Mouse (Mus musculus) fat pad, adult 2 months (tissue): ENCODE data around the gene Srgap1.

Experiments used
- DNase-seq: peaks from one replicate; pipeline ENCODE4 v3.0.0-alpha.2; 2011; ENCODE audit warnings: low read depth, low spot score; ENCODE audit errors: extremely low read depth

The Srgap1 gene

DNA sequence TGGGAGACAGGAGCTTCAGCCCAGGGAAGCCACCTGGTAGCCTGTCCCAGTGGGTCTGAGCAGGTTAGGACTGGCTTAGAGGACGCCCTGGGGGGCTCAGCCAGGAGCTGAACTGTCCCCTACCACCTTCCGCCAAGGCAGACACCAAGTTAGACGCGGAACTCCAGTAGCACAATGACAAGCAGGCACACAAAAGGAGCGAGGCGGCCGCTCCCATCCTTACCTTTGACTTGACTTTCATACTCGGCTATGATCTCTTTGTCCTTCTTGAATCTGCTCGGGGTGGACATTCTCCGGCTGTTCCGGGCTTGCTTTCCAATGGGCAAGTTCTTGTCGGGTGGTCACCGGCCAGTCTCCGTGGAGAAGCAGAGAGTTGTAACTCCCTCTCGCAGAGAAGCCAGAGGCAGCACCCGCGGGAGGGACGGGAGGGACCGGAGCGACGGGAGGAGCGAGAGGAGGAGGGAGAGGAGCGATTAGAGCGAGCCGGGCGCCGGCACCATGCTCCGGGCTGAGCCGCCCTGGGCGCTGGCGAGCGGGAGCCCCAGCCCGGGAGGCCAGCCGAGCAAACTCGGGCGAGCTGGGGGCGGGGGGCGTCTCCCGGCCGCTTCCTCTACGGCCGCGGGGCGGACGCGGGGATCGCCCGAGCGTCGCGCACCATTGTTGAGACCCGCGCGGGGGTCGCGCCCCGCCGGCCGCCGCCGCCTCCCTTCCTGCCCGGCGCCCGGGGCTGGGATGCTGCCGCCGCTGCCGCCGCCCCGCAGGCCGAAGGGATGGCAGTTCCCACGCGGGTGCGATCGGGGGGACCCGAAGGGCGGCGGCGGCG lies at the start of gene Srgap1:
Gene Srgap1, minus strand, starts transcription at position 412 of the 823 bp plus-strand sequence.
- no peak for DNase-seq

DNA sequence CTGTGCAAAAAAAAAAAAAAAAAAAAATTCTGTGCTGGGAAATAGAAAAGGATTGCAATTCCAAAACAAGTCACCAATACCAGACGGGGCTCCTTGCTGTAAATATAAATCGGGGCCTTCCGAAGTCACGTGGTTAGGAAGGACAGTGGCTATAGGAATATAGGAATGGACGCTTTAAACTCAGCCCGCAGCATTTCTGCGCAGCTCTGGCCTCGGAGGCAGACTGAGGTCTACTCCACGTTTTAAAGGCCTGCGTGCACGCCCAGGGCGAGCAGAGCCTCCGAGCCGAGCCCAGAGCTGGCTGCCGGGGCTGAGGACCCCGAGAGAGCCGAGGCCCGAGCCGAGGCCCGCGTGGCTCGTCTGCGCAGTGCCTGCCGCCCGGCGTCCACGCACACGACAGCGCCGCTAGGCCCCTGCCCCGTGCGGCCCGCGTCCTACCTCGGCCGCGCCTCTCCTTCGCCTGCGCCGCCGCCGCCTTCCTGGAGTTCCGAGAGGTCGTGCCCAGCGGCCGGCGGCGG lies 49.4 kb upstream of the Srgap1 start:
- no peak for DNase-seq

- no peak for DNase-seq
Observed at GRCm38 (mm10) chr10:122090472-122090871, 43.4 kb upstream of the Srgap1 start.

GRCm38 (mm10) chr10:122081352-122081751 lies 34.2 kb upstream of the Srgap1 start:
- DNase-seq: no peak

DNA sequence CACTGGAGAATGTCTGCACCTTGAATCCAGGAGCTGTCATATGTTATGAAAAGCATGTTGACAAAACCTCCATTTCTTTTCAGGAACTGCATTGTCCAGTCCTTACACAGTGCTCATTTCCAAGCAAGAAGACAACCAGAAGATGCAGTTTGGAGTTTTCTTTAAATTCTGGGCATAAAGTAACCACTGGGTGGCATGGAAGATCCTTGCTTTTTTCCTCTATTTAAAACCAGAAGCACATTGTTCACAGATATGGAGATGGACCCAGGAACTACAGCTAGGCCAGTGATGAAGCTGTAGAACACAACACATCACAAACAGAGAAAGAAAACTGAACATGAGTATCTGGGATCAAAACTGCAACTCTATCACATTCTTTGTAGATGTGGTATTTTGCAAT lies 22.0 kb upstream of the Srgap1 start:
- DNase-seq: no peak

DNA sequence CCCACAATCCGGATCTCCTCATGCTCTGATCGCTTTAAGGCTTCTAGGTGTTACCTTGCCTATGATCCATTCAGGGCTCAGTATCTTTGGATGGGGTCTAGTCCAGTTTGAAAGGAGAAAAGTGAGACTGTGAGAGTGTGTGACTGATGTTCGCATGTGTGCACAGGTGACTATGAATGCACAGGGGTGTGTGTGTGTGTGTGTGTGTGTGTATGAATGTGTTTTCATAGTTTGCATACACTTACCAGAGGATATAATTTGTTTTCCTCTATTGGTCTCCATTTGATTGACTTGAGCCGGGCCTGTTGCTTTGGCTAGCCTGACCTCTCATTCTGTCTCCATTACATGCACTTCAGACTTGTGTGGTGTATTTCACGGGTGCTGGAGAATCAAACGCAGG lies 8.7 kb upstream of the Srgap1 start:
- no peak for DNase-seq

- no peak for DNase-seq
Observed at GRCm38 (mm10) chr10:122054535-122054934, 7.4 kb upstream of the Srgap1 start.

- DNase-seq: no peak
Observed at GRCm38 (mm10) chr10:122051831-122052230, 4.7 kb upstream of the Srgap1 start.

DNA sequence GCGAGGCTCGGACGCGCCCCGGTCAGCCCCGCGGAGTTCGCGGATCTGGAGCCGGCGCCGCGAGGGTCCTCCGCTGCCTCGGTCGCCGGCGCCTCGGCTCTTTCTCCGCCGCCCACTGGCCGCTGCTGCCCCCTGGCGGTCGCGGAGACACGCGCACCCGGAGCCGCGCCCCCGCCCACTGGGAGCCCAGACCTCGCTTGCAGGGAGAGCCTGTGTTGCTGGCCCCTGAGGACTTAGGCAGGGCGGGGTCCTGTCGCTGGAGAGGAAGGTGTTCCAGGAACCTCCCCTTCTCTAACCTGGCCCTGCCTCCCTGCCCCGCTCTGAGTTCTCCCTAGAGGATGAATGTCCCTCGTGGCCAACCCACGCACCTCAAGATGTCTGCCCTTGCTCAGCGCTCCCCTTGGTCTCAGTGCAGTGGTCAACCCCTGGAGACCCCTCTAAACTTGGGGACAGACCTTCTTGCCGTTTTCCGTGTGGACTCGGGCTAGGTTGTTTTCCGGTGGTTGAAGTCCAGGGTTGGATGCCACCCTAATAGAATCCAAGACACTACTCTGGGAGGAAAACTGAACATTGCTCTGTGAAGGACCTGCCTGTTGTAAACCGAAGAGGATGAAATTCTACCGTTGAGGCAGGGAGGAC lies 731 bp upstream of the Srgap1 start:
- no peak for DNase-seq

GRCm38 (mm10) chr10:122046511-122046903 lies 608 bp downstream of the Srgap1 start:
- DNase-seq: no peak

DNA sequence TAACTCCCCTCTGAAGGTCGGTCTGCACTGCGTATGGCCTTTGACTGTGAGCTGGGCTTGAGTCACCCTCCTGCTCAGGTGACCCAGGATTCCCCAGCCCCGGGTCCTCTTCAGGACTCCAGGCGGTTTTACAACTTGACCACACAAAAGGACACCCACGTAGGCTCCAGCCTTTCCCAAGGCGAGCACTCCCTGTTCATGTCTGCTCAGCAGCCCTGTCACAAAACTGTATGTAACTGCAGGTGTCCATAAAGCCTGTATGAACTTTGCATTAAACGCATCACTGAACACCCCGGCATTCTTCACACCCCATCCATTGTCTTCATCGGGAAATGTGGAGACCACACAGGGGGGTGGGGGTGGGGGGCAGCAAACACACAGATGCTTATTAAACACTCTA lies 1.2 kb downstream of the Srgap1 start:
- no peak for DNase-seq

- DNase-seq: no peak
Observed at GRCm38 (mm10) chr10:122044926-122045325, 2.2 kb downstream of the Srgap1 start.

DNA sequence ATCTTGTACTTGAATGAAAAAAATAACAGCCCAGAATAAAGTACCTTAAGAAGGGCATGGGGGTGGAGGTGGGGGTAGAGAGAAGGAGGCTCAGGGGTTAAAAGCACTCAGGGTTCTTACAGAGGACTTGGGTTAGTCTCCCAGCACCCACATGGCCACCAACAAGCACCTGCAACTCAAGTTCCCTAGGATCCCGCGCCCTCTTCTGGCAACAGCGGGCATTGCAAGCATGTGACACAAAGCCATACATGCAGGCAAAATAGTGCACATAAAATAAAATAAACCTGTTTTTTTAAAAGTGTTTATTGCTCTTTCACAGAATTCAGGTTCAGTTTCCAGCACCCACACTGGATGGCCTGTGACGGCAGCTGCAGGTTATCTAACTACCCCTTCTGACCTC lies 6.7 kb downstream of the Srgap1 start:
- no peak for DNase-seq

GRCm38 (mm10) chr10:122039566-122039965 lies 7.5 kb downstream of the Srgap1 start:
- DNase-seq: no peak

DNA sequence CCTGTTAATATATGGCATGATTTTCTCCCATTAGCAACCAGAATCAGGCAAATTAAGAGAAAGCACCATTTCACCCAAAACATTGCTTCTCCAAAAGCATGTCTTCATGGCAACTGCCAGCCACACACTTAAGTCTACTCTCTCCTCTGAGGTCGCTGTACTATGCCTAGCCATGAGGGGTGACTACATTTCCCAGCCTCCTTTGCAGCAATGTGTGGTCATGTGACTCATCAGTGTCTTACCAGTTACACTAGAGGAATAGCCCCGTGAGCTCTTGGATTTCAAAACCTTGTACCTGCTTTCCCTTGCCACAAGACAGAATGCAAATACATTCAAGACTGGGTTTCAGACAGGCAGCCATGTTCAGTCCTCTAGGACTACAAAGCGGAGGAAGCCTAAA lies 8.6 kb downstream of the Srgap1 start:
- no peak for DNase-seq

DNA sequence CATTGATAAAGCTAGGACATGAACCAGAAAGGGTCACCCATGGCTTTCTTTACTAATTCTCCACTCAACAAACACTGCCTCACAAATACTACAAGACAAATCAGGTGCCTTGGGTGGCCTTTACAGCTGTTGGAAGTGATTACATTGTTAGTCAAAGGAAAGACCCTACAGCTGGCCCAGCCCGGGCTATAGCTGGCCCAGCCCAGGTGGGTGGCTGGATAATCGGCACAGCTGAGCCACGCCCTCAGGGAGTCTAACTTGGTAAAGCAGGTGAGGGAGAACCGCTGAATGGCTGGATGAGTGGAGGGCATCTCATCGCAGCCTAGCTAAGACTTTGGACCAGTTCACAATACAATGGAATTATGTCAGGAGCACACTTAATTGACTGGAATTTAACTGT lies 13.8 kb downstream of the Srgap1 start:
- DNase-seq: no peak

GRCm38 (mm10) chr10:122030420-122030819 lies 16.7 kb downstream of the Srgap1 start:
- DNase-seq: no peak

DNA sequence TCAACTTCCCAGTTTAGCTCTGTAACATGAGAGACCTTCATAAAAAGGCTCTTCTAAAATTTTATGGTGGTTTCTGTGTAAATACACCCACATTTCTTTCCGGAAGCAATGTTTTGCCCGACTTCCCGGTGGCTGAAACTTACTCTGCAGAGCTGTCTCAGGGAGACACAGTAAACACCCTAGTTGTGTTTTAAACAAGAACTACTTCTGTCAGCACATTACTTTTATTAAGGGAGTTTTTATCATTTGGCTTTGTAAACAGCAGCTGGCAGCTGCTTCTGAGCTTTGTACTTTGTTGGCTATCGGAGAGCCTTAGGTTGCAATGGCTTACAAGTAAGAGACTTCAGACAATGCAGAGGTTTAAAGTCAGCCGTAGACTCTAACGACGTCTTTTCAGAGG lies 17.4 kb downstream of the Srgap1 start:
- no peak for DNase-seq

DNA sequence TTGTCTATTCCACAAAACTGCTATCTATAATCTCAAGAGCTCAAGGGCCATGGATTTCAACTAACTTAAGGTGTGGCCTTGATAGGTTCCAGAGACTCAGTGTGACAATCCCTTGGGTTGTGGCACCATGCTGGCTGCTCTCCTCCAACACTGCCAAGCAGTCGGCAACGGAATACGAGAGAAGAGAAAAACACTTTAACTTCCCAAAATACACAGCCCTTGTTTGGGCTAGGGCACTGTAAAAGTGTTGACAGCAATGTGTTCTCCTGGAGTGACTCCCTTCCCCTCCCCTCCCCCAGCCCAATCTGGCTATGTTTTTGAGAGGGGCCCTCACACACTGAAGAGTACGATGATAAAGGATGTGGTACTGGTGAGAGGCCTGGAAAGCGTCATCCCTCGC lies 21.9 kb downstream of the Srgap1 start:
- no peak for DNase-seq

- no peak for DNase-seq
Observed at GRCm38 (mm10) chr10:122020906-122021305, 26.2 kb downstream of the Srgap1 start.

GRCm38 (mm10) chr10:122020255-122020654 lies 26.9 kb downstream of the Srgap1 start:
- no peak for DNase-seq

GRCm38 (mm10) chr10:122018594-122019048 lies 28.5 kb downstream of the Srgap1 start:
- DNase-seq: no peak
